Mouse (Mus musculus) gastrocnemius, postnatal 36 days (tissue): ENCODE data around the gene Ttc41. TPM values are rescaled to one million over a fixed set of nuclear protein-coding genes. Genes with fewer than 3 reads are reported as not detected.

Experiments used
- DNase-seq, 2 experiments: peaks; one replicate each; pipeline ENCODE4 v3.0.0; 2022
- intact Hi-C: fragments of 180-260 bp; cut with DNase I; formaldehyde crosslinking; loops from one replicate; pipeline ENCODE4 v1.15.1; 2025
- microRNA-seq, 2 experiments: library from miRNA; unstranded; fragments of <30 nt; microRNA quantifications; one replicate each; pipeline ENCODE4 v1.2.0; 2021
- total RNA-seq, 2 experiments: library from RNA; stranded (reverse); gene quantifications; 2 replicates each; pipeline ENCODE4 v1.2.3; 2021

Ttc41 gene
- total RNA-seq, 2 experiments from 2014 or later: 1.9 to 2.1 TPM

DNA sequence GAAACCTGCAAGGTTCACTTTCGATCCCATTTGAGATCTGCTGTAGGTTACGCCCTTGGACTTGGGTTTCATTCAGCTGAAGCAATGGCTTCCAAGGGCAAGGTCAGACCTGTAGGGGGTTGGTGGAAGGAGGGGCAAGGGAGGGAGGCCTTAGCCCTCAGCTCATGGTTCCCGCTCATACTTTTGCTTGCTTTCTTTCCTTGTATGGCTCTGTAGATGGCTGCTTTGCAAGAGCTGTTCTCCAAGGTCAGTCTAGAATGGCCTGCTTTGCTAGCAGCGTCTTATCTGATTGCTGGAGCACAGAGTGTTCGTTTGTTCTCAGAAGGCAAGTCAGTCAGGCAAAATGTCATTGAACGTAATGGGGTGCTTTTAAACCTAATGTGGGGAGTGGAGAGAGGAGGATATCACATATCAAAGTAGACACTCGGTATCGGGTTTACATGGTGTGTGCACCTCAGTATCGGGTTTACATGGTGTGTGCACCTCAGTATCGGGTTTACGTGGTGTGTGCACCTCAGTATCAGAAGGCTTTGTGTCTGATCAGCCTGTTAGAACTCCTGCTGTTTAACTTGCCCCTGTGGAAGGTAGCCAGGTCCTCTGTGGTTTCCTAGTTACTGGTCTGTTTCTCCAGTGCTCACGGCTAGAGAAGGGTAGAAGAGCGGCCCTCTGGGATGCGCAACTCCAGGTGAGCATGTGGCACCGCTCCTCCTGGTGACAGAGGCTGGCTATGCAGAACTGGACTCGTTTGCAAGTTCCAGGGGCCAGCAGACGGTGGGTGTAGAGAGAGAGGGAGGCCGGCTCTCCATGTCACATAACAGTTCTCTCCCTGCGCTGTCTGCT, 108.9 kb downstream of the Ttc41 start:
- no peak for DNase-seq
- intact Hi-C loops: no loop called here

DNA sequence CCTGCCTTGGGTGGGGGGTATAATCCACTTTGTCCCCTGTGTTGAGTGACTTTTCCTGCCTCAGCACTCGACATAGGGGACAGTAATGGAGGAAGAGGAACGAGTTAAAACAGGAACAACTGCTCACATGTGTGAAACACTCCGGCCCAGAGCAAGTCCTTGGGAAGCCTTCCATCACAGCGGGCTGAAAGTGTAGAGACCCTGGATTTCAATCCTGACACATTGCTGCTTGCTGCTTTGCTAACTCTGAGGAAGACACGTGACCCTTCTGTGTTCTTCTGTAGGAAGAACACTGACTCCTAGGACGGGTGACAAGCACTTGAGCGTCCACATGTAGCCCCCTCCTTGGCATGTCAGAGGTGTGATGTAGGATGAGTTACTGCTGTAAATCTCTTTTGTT, 109.5 kb downstream of the Ttc41 start:
- no peak for DNase-seq
- intact Hi-C loops: no loop called here

- intact Hi-C loops: no loop called here
- no peak for DNase-seq
Observed at GRCm38 (mm10) chr10:86819649-86820165, 114.1 kb downstream of the Ttc41 start.

DNA sequence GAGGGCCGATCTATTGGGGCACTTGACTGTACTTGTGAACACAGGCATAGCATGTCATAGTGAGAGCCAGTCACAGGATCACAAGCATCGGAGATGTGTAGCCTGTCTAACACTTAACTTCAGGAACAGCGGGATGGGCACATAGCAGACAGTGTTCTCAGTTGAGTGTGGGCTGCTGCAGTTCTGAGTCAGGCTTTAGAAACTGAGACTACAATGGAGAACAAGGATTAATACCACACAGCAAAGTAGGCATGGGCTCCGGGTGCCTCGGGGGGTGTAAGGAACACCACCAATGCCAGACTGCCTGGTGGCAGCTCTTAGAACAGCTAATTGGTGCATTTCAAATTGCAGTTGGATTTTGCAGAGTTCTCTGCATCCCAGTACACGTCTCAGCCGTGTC, 115.4 kb downstream of the Ttc41 start:
- no peak for DNase-seq
- intact Hi-C loops: no loop called here

DNA sequence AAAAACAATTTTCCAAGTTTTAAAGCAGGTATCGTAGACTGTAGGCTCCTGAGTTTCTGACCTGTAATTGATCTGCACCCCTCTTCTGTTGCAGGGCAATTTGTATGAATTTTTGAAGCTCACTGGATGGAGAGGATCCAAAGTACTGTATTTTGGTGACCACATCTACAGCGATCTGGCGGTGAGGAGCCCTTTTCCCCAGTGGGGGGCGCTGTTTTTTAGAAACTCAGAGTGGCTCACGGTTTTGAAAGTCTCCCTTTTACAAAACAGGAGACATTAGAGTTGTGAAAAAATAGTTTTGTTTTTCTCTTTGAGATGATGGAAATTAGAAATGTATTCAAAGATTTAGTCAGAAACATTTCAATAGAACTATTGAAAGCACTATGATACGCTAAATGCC, 118.5 kb downstream of the Ttc41 start:
- intact Hi-C loops: no loop called here
- no peak for DNase-seq

- intact Hi-C loops: loop anchor here (5.0 kb wide), 1 partner anchor 43 kb away; no protein-coding TSS in a partner anchor
- DNase-seq: no peak
Observed at GRCm38 (mm10) chr10:86824871-86825270, 119.3 kb downstream of the Ttc41 start.

GRCm38 (mm10) chr10:86825871-86826522, 120.4 kb downstream of the Ttc41 start:
- peak; percentile 60 to 67 for DNase-seq
- intact Hi-C loops: loop anchor here (5.0 kb wide), 1 partner anchor 44 kb away; no protein-coding TSS in a partner anchor

Small RNA genes lying within 50 kb of the gene (microRNA-seq; reads per million reads assigned to microRNA genes)
- gene Gm25745: 0.36 to 0.74 reads per million in 2 experiments

Other genes starting within 250 kb of the Ttc41 start
- gene Syn3, start 206.9 kb upstream of the Ttc41 start, total RNA-seq: under 1 TPM; 0.15 to 0.28 TPM
- gene Hsp90b1, start 302 bp upstream of the Ttc41 start, total RNA-seq: 100 to 1,000 TPM in 1 of 2 experiments, 10 to 100 TPM in 1; 99.0 to 101 TPM
- gene Gm49358, start 58.2 kb downstream of the Ttc41 start, total RNA-seq: 10 to 100 TPM; 20.2 to 20.3 TPM
- gene Nt5dc3, start 73.2 kb downstream of the Ttc41 start, total RNA-seq: 10 to 100 TPM; 44.4 to 53.9 TPM